ENCODE assay signal across 8 mouse cellular contexts in genomic region chr10:14451811-14452210, GRCm38 (mm10).
DNase-seq lines count a peak whose midpoint lies in the region; ATAC-seq lines count a peak whose summit lies in the region.

No protein-coding gene starts in this region.

- H3K4me1 ChIP-seq in hindbrain, embryonic 14.5 days (replicated peaks; ENCODE audit: control insufficient read depth, insufficient read depth, low read length) = no peaks in the 10 kb centered on the region
- no peaks in the 10 kb centered on the region for H3K4me1 ChIP-seq in hindbrain, embryonic 12.5 days
- no peaks in the 10 kb centered on the region for H3K4me1 ChIP-seq in heart, embryonic 11.5 days (ENCODE audit: control insufficient read depth, insufficient read depth, low read length)

- no peak overlapping the region for H3K4me3 ChIP-seq in hindbrain, embryonic 14.5 days (replicated peaks; ENCODE audit: low read length)
- no peak overlapping the region for H3K4me3 ChIP-seq in hindbrain, embryonic 12.5 days
- no peak overlapping the region for H3K4me3 ChIP-seq in heart, embryonic 11.5 days (ENCODE audit: low read depth, low read length)

- no peak overlapping the region for H3K27ac ChIP-seq in hindbrain, embryonic 14.5 days
- H3K27ac ChIP-seq in hindbrain, embryonic 12.5 days = no peak overlapping the region
- H3K27ac ChIP-seq in heart, embryonic 11.5 days (ENCODE audit: low read depth, low read length) = no peak overlapping the region

- 30% methylated on average over 3 of the region's 3 CpGs for WGBS in hindbrain, embryonic 14.5 days
- WGBS in hindbrain, embryonic 12.5 days = 34% methylated on average over 3 of the region's 3 CpGs
- 25% methylated on average over 3 of the region's 3 CpGs for WGBS in heart, embryonic 11.5 days (ENCODE audit: insufficient replicate concordance)

- peak; percentile 75; the same call in 1 of the 2 replicates for ATAC-seq in hindbrain, embryonic 14.5 days (ENCODE audit: low FRiP score)
- ATAC-seq in hindbrain, embryonic 12.5 days (ENCODE audit: low FRiP score) = no peak
- peak; percentile 56 to 62; a peak in 2 of 4 replicates for ATAC-seq in hematopoietic stem cell, adult 5-6 weeks (replicated peaks in 1 of 2; ENCODE audit: insufficient read depth in 1 of 2, low FRiP score in 2 of 2, low TSS enrichment in 1 of 2, low read depth in 1 of 2, poor library complexity in 2 of 2, severe bottlenecking in 2 of 2)
- ATAC-seq in heart, embryonic 11.5 days (replicated peaks; ENCODE audit: insufficient number of reproducible peaks, low FRiP score, low TSS enrichment) = no peak

- H3K27me3 ChIP-seq in hindbrain, embryonic 14.5 days (ENCODE audit: control insufficient read depth, insufficient read depth, low read length) = no peaks in the 10 kb centered on the region
- H3K27me3 ChIP-seq in hindbrain, embryonic 12.5 days = no peaks in the 10 kb centered on the region
- H3K27me3 ChIP-seq in heart, embryonic 11.5 days (ENCODE audit: control insufficient read depth, insufficient read depth, low read length) = no peaks in the 10 kb centered on the region

- DNase-seq in hindbrain, embryonic 14.5 days (ENCODE audit: low spot score) = peak; percentile 56
- peak; percentile 3 to 7 for DNase-seq in right cerebral cortex, adult 2 months (ENCODE audit: low spot score in 2 of 2)
- no peak for DNase-seq in right cerebral cortex, postnatal 36 days (ENCODE audit: low spot score in 2 of 2)
- DNase-seq in telencephalon, adult 2 months (ENCODE audit: low read depth, low spot score) = peak; percentile 33
- no peak for DNase-seq in gastrocnemius, postnatal 14 days

- no peaks in the 10 kb centered on the region for H3K36me3 ChIP-seq in hindbrain, embryonic 14.5 days (replicated peaks; ENCODE audit: control insufficient read depth, insufficient read depth)
- no peaks in the 10 kb centered on the region for H3K36me3 ChIP-seq in hindbrain, embryonic 12.5 days
- H3K36me3 ChIP-seq in heart, embryonic 11.5 days (ENCODE audit: control insufficient read depth, insufficient read depth, low read length) = no peaks in the 10 kb centered on the region

- intact Hi-C loops in gastrocnemius, postnatal 14 days (cut with DNase I; ENCODE audit: low total_unique reads) = no loop called here

- H3K4me2 ChIP-seq in hindbrain, embryonic 14.5 days (replicated peaks) = no peak overlapping the region
- H3K4me2 ChIP-seq in hindbrain, embryonic 12.5 days (replicated peaks) = no peak overlapping the region
- H3K4me2 ChIP-seq in heart, embryonic 11.5 days = no peak overlapping the region

- no peaks in the 10 kb centered on the region for H3K9me3 ChIP-seq in hindbrain, embryonic 14.5 days (ENCODE audit: control insufficient read depth, low read length)
- no peaks in the 10 kb centered on the region for H3K9me3 ChIP-seq in hindbrain, embryonic 12.5 days (replicated peaks)
- no peaks in the 10 kb centered on the region for H3K9me3 ChIP-seq in heart, embryonic 11.5 days (replicated peaks; ENCODE audit: control insufficient read depth, low read length)

- H3K9ac ChIP-seq in hindbrain, embryonic 14.5 days = no peak overlapping the region
- no peak overlapping the region for H3K9ac ChIP-seq in hindbrain, embryonic 12.5 days
- H3K9ac ChIP-seq in heart, embryonic 11.5 days (ENCODE audit: low read depth, low read length) = no peak overlapping the region

Comparison
In these comparisons a context has a peak if more than half of its experiments do, and no peak if none do; other contexts are left out.
1. ATAC-seq: peak in hindbrain, embryonic 14.5 days (single experiment) and hematopoietic stem cell, adult 5-6 weeks (2 of 2); none in hindbrain, embryonic 12.5 days (single experiment) and heart, embryonic 11.5 days (single experiment).
2. DNase-seq: peak in hindbrain, embryonic 14.5 days (single experiment), right cerebral cortex, adult 2 months (2 of 2) and telencephalon, adult 2 months (single experiment); none in right cerebral cortex, postnatal 36 days (0 of 2) and gastrocnemius, postnatal 14 days (single experiment).